Mouse (Mus musculus): ENCODE results near the gene Eloa. TPM values are rescaled to one million over a fixed set of nuclear protein-coding genes. Genes with fewer than 3 reads are reported as not detected.

The Eloa gene
- polyA plus RNA-seq, 1 experiment from 2014 or later: 41.5 TPM

DNA sequence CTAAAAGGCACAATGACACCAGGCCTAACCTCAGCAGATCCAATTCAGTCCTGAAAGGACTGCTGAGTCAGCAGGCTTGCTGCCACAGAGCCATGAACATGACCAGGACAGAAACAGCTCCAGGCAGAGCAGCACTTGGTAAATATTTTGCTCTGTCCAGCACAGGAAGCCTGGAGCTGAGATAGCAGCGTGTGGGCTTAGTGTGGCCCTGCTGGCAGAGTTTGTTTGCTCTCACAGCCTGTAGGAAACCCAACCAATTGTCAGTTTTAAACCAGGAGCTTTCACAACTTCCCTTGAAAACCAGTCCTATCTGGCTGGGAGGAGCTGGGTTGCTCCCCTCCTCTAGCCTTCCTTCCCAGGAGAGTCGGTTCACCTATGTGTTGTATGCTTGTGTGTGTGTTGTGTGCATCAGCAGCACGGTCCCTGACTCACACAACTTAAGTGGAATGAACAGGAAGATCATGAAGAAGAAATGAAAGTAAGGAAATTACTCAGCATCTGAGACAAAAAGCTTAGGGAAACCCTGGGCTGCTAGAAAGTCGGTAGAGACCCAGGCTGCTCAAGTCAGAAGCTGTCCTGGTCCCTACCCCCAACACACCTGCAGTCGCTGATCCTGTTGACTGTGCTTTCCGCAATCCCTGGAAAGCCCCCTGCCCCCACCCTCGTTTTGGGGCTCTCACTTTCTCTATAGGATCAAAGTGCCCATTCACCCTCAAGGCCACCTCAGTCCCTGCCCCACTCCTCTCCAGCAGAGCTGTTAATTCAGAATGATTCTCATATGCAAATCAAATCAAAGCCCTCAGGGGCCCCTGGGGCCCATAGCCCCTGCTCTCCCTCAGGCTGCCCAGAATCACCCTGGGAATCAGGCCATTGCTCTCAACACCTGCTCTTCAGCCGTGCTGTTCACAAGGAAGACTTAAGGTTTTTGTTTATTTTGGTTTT, 9.7 kb upstream of the Eloa start:
- DNase-seq (ENCODE audit: low spot score): peak; percentile 36

DNA sequence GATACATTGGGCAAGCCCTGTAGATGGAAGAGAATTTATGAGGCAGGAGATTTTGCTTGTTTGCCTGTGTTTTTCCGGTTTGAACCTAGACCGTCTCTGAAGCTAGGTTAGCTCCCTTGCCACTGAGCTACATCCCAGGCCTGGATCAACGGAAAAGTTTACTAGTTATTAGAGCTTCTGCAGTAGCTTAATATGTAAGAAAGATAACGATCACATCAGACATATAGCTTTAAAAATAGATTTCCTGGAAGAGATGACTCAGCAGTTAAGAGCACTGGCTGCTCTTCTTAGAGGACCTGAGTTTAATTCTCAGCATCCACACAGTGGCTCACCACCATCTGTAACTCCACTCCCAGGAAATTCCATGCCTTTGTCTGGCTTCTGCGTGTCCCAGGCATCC, 7.1 kb upstream of the Eloa start:
- no peak for DNase-seq (ENCODE audit: low spot score)

DNA sequence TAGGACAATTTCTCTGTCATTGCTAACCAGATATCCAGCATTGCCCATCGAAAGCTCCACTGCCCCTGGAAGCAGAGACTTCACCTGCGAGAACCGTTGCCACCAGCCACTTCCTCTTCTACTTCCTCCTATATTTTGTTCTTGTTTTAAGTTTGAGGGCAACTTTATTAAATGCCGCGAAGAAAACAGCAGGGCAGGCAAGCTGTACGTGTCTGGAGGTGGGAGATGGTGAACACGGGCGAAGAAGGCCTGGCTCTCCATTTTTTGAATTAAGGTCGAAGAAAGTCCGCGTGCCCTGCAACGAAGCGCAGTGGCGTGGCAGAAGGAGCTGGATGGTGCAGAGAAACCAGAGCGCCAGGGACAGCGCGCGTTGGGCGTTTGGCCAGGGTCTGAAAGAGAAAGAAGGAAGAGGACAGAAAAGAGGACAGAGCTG, 6.6 kb upstream of the Eloa start:
- peak; percentile 52 for DNase-seq (ENCODE audit: low spot score)

DNA sequence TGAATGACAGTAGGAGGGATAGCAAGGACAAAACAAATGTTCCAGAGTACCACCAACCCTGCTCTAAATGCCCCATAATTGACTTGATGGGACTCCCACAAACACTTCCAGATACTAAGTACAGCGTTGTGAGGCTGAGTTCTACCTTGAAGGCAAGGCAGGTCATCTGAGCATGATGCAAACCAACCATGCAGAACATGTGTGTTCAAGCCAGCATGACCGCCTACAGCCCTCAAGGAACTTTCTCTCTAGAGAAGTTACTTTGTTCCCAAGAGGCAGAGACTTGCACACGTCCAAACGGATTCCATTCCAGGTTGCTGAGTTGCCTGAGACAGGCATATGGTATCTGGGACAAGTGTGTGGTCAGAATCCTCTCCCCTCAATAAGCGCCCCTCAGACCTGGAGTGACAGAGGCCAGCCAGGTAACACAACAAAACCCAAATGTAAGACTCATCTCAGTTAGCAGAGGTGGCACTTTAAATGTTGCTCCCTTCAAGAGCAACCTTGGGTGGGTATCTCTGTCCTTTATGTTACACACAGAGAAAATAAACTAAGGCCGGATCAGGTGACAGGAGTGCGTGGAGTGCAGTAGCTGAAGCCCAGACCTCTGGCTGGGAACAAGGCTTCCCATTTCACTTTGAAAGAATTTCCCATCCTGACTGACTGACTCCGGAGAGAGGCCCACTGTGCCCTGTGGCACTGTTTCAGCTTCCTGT, 6.0 kb upstream of the Eloa start:
- DNase-seq (ENCODE audit: low spot score): no peak

DNA sequence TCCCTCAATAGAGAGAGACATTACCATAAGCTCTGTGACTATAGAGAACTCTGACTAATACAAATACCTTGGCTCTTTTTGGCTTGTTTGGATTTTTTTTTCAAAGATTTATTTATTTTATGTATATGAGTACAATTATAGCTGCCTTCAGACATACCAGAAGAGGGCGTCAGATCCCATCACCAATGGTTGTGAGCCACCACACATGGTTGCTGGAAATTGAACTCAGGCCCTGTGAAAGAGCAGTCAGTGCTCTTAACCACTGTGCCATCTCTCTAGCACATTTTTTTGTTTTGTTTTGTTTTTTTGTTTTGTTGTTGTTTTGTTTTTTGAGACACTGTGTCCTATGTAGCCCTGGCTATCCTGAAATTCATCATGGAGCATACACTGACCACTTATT, 3.8 kb upstream of the Eloa start:
- no peak for DNase-seq (ENCODE audit: low spot score)

DNA sequence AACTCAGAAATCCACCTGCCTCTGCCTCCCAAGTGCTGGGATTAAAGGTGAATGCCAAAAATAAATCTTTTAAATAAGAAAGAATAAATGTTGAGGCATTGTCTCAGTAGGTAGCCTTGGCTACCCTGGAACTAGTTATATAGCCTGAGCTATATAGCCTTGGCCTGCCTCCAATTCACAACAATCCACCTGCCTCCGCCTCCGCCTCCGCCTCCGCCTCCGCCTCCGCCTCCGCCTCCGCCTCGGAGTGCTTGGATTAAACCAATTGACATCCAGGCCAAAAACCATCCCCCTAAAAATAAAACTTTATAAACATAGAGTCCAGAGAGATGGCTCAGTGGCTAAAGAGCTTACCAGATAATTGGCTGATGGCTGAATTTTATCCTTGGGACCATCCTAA, 1.4 kb upstream of the Eloa start:
- no peak for DNase-seq (ENCODE audit: low spot score)

DNA sequence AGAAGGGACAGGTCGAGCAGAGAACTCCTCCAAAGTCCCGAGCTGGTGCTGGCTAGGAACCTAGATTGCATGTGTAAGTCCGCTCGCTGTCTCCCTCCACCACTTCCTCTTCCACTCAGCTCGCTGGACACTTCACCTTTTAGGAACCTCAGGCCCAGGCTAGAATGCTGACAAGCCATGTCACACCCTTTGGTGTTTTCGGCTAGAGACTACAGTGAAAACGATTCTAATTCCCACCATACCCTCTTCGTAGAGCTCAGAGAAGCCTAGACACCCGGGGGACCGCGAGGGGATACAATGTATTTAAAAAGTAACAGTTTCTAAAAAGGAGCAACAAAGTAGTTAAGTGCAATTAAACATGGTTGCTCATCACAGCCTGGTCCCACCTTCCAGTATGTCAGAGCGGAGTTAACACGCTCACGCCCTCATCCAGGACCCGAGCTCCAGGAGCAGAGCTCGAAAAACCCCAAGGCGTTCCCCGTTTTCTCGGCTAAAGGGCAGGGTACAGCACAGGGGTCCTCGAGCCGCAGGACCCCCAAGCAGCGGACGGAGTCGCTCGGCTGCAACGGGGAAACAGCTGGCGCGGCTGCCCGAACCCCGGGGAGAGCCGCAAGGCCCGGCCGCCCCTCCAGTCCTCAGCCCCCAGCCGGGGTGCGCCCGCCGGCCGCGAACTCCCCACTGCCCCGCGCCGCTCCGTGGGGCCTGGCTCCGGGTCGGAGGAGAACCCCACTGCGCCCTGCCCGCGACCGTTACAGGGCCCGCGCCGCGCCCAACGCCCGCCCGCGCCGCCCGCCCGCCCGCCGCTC, 617 bp downstream of the Eloa start:
- peak; percentile 23 for DNase-seq (ENCODE audit: low spot score)

DNA sequence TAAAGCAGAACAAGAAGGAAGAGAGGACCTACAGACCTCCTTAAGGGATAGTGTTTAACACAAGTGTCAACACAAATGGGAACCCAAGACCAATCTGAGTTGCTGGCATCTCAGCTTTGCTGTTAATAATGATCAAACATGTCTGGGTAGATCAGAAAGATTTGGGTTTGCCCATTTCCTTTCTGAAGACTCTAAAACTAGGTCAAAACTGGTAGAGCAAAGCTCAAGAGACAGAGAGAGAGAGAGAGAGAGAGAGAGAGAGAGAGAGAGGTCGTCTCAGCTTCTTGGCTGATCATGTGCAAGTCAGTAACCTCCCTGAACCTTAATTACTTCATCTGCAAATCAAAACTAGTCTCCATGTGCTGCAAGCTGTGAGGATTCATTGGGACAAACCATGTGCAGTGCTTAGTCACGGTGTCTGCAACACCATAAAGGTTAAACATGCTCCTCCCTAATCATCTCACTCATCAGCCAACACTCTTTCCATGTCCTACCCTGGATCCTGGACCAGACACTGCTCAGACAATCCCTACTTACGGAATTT, 5.4 kb downstream of the Eloa start:
- DNase-seq (ENCODE audit: low spot score): peak; percentile 56

DNA sequence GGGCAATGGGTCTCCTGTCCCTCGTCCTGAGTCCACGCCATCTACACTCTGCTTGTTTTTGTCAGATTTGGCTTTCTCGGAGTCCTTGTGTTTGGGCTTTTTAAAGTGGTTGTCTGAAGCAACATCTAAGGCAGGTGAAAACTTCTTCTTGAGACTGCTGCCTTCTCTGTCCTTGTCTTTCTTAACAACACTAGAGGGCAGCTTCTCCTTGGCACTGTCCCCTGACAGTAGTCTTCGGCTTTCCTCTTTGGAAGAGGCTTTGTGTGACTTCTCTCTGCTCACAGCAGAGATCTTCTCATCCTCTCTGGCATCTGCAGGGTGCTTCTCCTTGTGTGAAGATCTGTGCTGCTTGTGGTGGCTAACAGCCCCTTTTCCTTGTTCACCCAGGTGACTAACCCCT, 11.0 kb downstream of the Eloa start:
- DNase-seq (ENCODE audit: low spot score): no peak

DNA sequence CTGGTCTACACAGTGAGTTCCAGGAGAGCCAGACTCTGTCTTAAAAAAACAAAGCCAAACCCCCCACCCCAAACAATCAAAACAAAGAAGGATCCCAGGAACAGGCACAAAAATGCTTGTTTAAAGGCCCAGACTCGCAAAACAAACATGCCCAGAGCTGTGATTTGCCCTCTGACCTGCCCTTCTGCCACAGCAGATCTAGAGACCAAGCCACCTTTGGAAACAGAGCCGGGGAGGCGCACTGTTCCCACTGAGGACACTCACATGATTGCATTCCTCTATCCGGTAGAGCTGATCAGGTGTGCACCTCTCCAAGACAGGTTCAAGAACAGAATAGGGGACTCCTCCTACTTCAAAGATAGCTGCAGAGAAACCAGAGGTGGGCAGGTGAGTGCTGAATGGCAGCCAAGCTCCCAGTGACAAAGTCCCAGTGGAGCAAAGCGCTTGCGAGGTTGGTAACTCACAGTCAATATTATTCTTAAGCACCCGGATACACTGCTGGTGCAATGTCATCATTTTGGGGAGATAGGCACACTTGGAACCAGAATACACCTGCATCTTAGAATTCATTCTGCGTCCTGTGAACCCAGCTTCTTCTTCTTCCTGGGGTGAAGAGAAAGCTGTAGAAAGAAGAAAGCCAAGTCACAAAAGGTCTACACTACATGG, 12.6 kb downstream of the Eloa start:
- DNase-seq (ENCODE audit: low spot score): no peak

DNA sequence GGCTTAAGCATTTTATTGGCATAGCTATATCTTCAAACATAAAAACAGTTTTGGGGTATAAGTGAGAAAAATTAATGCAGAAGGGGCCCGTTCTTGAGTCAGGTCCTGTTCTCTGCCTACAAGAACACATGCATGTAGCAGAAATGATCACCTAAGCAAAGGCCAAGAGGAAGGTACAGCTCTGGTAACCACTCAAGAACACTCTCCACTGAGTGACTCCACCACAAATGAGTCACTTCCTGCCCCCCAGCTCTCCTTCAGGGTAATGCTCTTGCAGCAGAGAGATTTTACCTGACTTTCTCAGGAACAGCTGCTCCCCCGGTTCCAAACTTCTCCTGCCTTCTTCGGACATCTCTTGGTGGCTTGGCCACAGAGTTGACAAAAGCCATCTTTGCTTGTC, 14.7 kb downstream of the Eloa start:
- DNase-seq (ENCODE audit: low spot score): no peak

DNA sequence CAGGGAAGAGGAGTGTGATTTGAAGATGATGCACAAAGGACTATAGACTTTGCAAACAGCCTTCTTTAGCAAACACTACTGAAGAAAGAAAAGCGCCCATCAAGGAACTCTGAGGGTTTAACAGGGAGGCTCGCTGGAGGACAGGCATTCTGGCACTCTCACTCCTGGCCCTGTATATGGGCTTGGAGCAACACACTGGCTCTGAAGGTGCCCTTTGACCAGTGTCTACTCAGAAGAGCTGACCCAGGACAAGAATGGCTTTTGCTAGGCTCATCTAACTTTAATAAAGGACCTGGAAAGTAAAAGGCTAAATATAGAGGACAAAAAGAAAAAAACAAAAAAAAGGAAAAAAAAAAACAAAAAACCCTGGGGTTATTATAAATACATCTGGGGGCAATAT, 16.6 kb downstream of the Eloa start:
- DNase-seq (ENCODE audit: low spot score): no peak

DNA sequence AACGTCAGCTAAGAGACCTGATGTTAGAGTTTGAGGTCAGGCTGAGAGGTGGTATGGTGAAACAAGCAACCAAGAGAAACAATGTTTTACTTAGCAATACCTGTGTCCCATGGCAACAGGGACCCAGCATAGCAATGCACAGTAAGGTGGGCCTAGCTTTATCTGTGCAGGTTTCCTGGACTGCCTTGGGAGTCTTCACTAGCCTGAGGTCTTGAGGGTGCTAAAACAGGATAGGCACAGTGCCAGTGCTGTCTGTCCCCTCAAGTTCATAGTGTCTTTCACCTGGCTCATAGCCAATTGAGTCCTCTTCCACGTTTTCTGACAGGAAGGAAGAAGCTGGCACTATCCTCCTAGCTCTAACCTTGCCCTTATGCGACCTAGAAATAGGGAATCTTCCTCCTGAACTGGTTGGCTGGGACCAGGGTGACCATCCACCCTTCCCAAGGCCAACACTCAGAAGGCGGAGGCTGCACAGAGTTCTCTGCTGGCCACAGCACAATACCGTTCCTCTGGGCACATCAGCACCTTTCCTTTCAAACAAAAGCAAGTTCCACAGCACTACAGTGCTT, 17.4 kb downstream of the Eloa start:
- DNase-seq (ENCODE audit: low spot score): no peak

DNA sequence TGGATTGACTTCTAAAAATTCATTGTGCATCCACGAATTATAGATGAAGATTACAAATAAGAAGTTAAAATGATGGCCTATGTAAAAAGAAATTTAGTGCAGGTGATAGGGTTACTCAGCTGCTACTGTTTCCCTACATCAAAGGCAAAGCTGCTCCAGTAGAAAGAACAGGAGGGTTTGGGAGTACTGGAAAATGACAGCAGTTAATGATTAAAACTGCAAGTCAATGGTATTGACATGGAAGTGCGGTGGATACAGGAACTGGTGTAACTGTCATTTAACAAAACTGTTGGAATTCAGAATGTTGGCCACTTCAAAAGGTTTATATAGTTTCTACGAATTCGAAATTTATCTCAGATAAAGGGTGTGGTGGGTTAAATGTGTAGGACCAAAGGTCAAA, 26.4 kb downstream of the Eloa start:
- no peak for DNase-seq (ENCODE audit: low spot score)

DNA sequence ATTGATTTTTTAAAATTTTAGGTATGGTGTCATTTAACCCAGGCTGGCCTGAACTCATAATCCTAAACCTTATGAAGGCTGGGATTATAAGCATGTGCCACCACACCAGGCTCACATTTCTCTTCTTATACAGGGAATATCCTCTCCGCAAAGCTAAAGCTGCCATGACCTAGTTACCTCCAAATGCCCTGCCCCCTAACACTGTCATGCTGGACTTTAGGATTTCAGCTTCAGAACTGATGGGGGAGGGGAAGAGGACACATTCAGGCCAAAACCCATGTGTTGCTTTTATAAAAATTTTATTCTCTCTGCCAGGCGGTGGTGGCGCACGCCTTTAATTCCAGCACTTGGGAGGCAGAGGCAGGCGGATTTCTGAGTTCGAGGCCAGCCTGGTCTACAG, 27.6 kb downstream of the Eloa start:
- no peak for DNase-seq (ENCODE audit: low spot score)

DNA sequence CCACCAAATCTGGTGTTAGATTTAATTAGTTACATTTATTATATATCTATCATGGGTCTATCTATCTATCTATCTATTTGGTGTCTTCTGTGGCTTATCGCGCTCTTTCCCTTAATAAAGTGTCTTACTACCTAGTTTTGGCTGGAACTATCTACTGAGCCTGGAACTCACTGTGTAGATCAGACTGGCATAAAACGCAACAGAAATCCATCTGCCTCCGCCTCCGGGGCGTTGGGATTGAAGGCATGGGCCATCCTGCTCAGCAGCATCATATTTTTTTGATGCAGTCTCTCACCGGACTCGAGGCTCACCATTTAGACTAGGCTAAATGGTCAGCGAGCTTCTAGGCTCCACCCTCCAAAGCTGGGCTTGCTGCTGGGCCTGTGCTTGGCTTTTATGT, 33.8 kb downstream of the Eloa start:
- no peak for DNase-seq (ENCODE audit: low spot score)

DNA sequence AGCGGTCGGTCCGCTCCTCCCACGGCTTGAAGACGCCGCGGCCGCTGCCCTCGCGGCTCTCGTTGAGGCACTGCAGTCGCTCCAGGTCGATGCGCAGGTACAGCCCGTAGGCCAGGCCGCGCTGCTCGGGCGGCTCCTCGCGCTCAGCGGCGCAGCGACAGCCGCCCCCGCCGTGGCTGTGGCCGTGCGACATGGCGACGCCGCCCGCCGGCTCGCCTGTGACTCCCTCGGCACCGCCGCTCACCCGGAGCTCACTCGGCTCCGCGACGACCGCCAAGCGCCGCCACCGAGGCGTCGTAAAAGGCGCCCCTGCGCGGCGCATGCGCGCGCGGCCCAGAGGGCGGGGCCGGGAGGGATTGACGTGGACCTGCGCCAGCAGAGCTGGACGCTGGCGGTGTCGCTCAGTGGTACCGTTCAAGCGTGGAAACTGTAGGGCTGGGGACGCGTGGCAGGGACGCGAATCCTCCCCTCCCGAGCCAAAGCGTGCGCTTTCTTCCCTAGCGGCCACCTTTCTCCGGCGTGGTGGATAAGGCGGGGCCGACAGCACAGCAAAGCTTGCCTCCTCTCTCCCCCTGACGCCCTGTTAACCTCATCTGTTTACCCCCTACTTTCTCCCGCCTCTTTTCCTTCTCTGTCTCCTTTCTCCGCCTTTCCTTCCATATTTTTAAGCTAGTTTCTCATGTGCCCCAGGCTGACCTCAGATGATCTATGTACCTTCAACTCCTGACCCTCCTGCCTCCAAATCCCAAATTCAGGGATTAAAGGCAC, 34.4 kb downstream of the Eloa start, which contains the start of gene Pithd1:
Gene Pithd1, minus strand, starts transcription at position 322 of the 768 bp plus-strand sequence.
- DNase-seq (ENCODE audit: low spot score): peak; percentile 94

DNA sequence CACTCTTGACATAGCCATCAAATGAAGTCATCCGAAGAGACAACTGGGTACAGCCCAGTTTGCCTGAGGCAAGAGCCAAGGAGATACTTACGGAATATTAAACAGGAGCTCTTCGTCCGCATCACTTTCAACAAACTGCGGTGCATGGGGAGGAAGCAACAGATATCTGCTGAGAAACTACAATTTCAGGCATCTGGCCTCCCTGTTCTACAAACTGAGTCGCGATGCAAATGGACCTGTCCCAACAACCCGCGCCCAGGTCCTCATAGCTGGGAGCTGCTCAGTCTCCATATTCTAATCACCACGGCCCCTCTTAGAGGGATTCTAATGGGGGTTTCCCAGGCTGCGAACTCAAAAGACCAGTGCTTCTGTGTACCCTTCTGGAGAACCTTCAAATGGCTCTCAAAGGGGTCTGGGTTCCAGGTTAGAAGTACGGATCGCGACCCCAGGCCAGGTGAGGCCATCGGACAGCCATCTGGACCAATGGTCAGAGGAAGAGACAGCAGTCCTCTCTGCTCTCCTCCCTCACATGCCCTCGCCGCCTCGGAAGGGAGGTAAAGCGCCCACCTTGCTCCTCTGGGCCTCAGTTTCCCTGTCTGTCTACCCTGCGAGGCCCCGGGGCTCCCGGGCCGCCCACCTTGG, 35.1 kb downstream of the Eloa start:
- DNase-seq (ENCODE audit: low spot score): no peak

DNA sequence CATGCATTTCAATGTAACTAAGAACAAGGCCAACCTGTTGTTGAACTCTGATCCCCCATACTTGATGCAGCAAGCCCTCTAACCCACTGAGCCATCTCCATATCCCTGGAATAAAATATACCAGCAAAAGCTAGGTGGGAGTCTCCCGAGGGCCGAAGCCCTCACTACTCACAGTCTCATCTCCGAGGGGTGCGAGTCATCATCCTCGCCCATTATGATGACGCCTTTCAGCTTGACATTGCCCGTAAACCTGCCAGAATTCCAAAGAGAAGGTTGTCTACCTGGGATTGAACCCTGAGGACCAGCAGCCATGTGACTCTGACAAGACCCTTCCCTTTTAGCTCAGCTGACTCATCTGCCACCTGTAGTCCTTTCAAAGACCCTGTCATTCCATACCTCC, 35.8 kb downstream of the Eloa start:
- DNase-seq (ENCODE audit: low spot score): no peak
